1 mouse cellular context compared by ENCODE assay signal in the genomic region with DNA sequence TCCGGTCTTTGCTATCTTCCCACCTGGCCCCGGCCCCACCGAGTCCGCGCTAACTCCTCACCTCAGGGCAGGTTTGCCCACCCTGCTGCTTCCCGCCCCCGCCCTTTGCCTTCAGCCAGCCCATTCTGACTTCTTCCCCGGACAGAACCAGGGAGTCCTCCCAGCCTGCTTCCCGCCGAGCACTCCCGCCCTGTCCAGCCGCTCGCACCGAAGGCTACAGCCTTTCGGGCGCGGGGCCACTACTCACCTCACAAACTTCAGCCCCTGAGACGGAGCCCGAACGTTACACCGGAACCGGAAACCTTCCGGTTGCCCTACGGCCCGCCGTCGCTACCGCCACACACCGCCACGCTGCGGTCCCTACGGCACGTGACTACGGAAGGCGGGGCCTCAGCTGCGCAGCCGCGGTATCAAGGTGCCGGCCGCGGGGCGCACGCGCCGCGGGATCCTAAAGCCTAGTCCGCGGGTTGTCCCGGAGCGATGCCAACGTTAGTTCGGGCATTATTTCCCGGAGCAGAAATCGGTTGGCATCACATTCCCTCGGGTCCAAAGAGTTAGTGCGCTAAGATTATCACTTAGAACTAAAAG.
TF ChIP-seq lines count a peak whose summit lies in the region.

A gene (minus strand): TSS at position 384 of the 588 bp plus-strand sequence.

TF ChIP-seq in CH12.LX, 34 proteins besides CTCF, POLR2A, EP300 and RAD21 (continued from another document):
- TF ChIP-seq USF2 (conservative IDR thresholded peaks at IDR 0.05; ENCODE audit: low read depth, low read length) = peak; percentile 92
- no peak for TF ChIP-seq ZKSCAN1 (IDR thresholded peaks at IDR 0.05; ENCODE audit: borderline replicate concordance, low read depth, low read length)
- no peak for TF ChIP-seq RCOR1 (conservative IDR thresholded peaks at IDR 0.05; ENCODE audit: low read depth, low read length)
- peak; percentile 48; the same call in 1 of the 2 replicates for TF ChIP-seq MAZ (IDR thresholded peaks at IDR 0.05; ENCODE audit: low read depth, low read length)
- no peak for TF ChIP-seq MAFK (IDR thresholded peaks at IDR 0.05; ENCODE audit: insufficient replicate concordance, low read length)
- TF ChIP-seq NELFE (IDR thresholded peaks at IDR 0.05; ENCODE audit: low read depth, low read length) = peak; percentile 98
- peak; percentile 82 for TF ChIP-seq TBP (conservative IDR thresholded peaks at IDR 0.05; ENCODE audit: low read depth, low read length)
- no peak for TF ChIP-seq PAX5 (IDR thresholded peaks at IDR 0.05; ENCODE audit: low read length)
- no peak for TF ChIP-seq JUN (IDR thresholded peaks at IDR 0.05; ENCODE audit: insufficient read depth, low read depth, low read length)
- TF ChIP-seq CHD2 (IDR thresholded peaks at IDR 0.05; ENCODE audit: low read length) = peak; percentile 37; the same call in 1 of the 2 replicates
- peak; percentile 82; the same call in 1 of the 2 replicates for TF ChIP-seq KAT2A (IDR thresholded peaks at IDR 0.05; ENCODE audit: insufficient replicate concordance, low read length)
- peak; percentile 83 for TF ChIP-seq ZNF384 (IDR thresholded peaks at IDR 0.05; ENCODE audit: low read depth, low read length)
- peak; percentile 7; the same call in 1 of the 2 replicates for TF ChIP-seq GABPA (IDR thresholded peaks at IDR 0.05; ENCODE audit: insufficient replicate concordance, low read depth, low read length)
- TF ChIP-seq ELF1 (IDR thresholded peaks at IDR 0.05; ENCODE audit: low read depth, low read length) = peak; percentile 92
- TF ChIP-seq JUND (conservative IDR thresholded peaks at IDR 0.05; ENCODE audit: low read depth, low read length) = no peak
- peak; percentile 99 for TF ChIP-seq BHLHE40 (IDR thresholded peaks at IDR 0.05; ENCODE audit: low read depth, low read length)
- TF ChIP-seq NRF1 (IDR thresholded peaks at IDR 0.05; ENCODE audit: low read depth, low read length) = peak; percentile 99
- TF ChIP-seq E2F4 (IDR thresholded peaks at IDR 0.05; ENCODE audit: insufficient replicate concordance, low read depth, low read length) = peak; percentile 80; the same call in 1 of the 2 replicates
- TF ChIP-seq MXI1 (IDR thresholded peaks at IDR 0.05; ENCODE audit: low read depth, low read length) = peak; percentile 84
- no peak for TF ChIP-seq CHD1 (IDR thresholded peaks at IDR 0.05; ENCODE audit: low read depth, low read length)
- peak; percentile 60; the same call in 1 of the 2 replicates for TF ChIP-seq IRF4 (IDR thresholded peaks at IDR 0.05; ENCODE audit: low read depth, low read length)
- peak; percentile 99 for TF ChIP-seq MAX (IDR thresholded peaks at IDR 0.05; ENCODE audit: low read length)
- TF ChIP-seq SMC3 (IDR thresholded peaks at IDR 0.05; ENCODE audit: low read depth, low read length) = no peak
- TF ChIP-seq ZC3H11A (IDR thresholded peaks at IDR 0.05; ENCODE audit: low read depth, low read length) = no peak
- TF ChIP-seq ZMIZ1 (IDR thresholded peaks at IDR 0.05; ENCODE audit: low read depth, low read length) = peak; percentile 84
- peak; percentile 97 for TF ChIP-seq USF1 (IDR thresholded peaks at IDR 0.05; ENCODE audit: low read depth, low read length)
- TF ChIP-seq MYC (IDR thresholded peaks at IDR 0.05; ENCODE audit: low read depth, low read length) = peak; percentile 97
- peak; percentile 34; the same call in 1 of the 2 replicates for TF ChIP-seq ETS1 (conservative IDR thresholded peaks at IDR 0.05; ENCODE audit: low read depth, low read length)
- TF ChIP-seq MEF2A (IDR thresholded peaks at IDR 0.05; ENCODE audit: borderline replicate concordance, low read depth, low read length) = peak; percentile 59; the same call in 1 of the 2 replicates
